Mouse (Mus musculus): ENCODE data around the gene Cyyr1.

DNA sequence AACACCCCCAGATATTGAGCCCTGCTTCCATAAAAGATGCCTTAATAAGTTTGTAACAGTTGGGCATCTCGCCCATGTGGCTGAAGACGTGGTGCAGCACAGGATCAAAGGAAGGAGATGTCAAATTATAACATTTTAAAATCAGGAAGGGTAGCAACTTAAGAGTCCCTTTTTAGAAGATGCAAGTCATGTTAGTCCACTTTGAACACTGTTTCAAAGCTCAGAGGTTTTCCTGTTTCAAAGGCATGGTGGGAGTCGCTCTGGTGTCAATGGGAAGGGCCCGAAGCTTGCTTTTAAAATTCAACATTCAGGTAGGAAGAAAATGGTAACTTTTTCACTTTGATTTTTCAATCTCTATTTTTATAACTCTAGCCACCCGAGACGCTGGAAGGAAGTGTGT, 45.9 kb downstream of the Cyyr1 start:
- TF ChIP-seq CTCF (IDR thresholded peaks at IDR 0.05; ENCODE audit: extremely low read depth, insufficient read depth, insufficient read length, insufficient replicate concordance) (no peak), POLR2A (IDR thresholded peaks at IDR 0.05; ENCODE audit: low read depth, low read length) (no peak)
